Mouse (Mus musculus): ENCODE results near the gene Specc1l.

- no peak for TF ChIP-seq CTCF (IDR thresholded peaks at IDR 0.05)
- no peak for TF ChIP-seq POLR2A (IDR thresholded peaks at IDR 0.05; ENCODE audit: insufficient read depth, low read depth, low read length)
- no peak for TF ChIP-seq EP300 (IDR thresholded peaks at IDR 0.05; ENCODE audit: insufficient read depth, low read depth, low read length)
Measured at GRCm38 (mm10) chr10:75291338-75291737, 79.5 kb downstream of the Specc1l start.

All from heart, adult 2 months (tissue).